Mouse (Mus musculus): Measurements from ENCODE around the gene Rdh11. TPM values are rescaled to one million over a fixed set of nuclear protein-coding genes. Genes with fewer than 3 reads are reported as not detected.

Gene Rdh11
- polyA plus RNA-seq (2017; shearing (Covaris generic)) = 20.5 TPM

DNA sequence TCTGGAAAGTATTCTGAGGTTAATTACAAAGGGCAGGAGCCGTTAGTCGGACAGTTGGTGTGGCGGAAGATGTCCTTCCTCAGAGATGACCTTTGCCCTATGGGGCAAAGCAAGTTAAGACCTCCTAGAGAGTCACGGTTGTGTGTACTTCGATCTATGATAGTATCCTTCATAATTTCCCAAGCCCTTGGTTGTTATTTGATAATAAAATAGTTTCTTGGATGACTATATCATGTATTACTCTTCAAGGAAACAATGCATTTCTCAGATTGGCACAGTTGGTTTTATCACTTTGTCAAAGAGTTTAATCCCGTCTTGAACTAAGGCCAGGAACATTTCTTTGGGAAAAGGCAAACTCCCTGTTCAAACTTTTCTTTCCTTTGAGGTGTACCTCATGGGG, at the start of gene Rdh11:
TSS of gene Rdh11 (minus strand) at position 101 of the 400 bp plus-strand sequence.

GRCm38 (mm10) chr12:79208703-79209464, 16.8 kb upstream of the Rdh11 start, which contains the start of gene Rdh12:
Rdh12 (plus strand) TSS chr12:79208914.

DNA sequence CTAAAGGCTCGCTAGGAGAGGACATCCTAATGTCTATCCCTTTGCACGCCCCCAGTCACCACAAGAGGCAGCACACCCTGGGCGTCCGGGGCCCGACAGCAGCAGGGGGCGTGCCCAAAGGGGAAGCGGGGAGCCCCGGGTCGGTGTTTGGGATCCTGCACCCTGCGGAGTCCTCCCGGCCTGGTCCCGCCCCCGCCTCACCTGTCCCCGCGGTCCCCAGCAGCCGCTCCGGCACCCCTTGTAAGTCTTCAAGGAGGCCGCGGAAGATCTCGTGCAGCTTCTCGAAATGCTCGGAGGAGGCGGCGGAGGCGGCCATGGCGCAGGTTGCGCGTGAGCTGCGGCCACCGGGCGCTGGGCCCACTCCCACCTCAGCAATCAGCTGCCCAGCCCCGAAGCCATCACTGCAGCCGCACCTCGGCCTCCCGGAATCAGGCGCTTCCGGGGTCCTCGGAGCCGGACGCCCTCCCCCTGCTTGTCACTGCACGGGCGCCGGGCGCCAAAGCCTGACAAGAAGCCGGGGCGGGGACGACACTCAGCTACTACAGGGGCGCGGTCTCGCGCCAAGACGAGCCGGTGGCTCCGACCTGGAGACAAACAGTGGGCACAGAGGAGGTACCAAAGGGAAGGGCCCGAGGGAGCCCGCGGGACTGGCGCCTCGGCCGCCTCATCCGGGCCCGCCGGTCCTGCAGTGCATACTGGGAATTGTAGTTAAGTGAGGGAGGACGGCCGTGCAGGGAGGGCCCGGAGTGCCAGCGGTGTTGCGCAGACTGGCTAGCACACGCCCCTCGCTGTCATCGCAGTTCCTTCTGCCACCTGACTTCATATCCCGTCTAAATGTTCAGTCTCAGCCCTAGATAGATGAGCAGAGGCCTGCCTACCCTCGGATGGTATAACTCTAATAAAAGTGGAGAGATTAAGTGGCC, 19.8 kb downstream of the Rdh11 start, which contains the start of gene Vti1b:
TSS of gene Vti1b (minus strand) at position 649 of the 923 bp plus-strand sequence.

DNA sequence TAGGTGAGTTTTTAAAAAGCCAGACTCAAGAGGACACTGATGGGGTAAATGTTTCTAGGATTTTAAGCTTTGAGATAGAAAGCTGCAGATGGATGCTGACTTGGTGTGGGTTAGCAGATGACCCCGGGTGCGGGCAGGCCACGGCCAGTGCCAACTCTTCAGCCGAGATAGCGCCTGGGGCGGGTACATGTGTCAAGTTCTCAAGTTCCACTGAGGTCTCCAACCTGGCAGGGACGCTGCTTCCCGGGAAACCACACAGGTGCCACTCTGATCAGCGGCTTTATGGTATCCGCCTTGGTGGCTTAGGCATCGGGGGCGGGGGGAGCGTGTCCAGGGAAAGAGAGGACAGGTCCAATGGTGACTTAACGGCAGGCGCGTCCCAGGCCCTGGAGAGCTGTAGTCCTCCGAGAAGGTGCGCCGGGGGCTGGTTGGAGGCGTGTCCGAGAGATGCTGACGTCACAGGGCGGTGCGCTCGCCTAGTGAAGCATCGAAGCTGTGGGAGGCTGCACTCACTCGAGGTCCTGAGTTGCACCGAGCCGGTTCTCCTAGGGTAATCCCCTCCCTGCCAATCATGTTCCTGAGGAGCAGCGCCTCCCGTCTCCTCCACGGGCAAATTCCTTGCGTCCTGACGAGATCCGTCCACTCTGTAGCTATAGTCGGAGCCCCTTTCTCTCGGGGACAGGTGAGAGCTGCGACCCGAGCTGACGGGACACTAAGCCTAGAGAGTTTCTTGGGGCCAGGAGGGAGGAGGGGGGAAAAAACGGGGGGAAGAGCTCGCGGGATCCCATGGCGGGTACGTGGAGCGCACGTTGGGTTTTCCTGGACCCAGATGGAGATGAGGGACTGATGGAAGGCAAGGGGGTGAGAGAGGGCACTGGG, 61.6 kb downstream of the Rdh11 start, which contains the start of gene Arg2:
TSS of gene Arg2 (plus strand) at position 479 of the 879 bp plus-strand sequence.

Other genes with a start within 250 kb of the Rdh11 start
- 50.4 TPM for gene Tmem229b, start 184.7 kb downstream of the Rdh11 start, polyA plus RNA-seq (2017; shearing (Covaris generic))
- gene Plekhh1, start 163.1 kb downstream of the Rdh11 start, polyA plus RNA-seq (2017; shearing (Covaris generic)) = 0.29 TPM
- 20.8 TPM for gene Pigh, start 102.6 kb downstream of the Rdh11 start, polyA plus RNA-seq (2017; shearing (Covaris generic))
- 0.14 TPM for gene Arg2, start 61.5 kb downstream of the Rdh11 start, polyA plus RNA-seq (2017; shearing (Covaris generic))
- 123 TPM for gene Vti1b, start 19.6 kb downstream of the Rdh11 start, polyA plus RNA-seq (2017; shearing (Covaris generic))
- gene Rdh12, start 16.6 kb upstream of the Rdh11 start, polyA plus RNA-seq (2017; shearing (Covaris generic)) = 12.1 TPM
- gene Zfyve26, start 104.0 kb upstream of the Rdh11 start, polyA plus RNA-seq (2017; shearing (Covaris generic)) = 26.9 TPM
- gene Rad51b, start 105.0 kb upstream of the Rdh11 start, polyA plus RNA-seq (2017; shearing (Covaris generic)) = 4.0 TPM

All from CD4-positive, CD25-positive, alpha-beta regulatory T cell (primary cell).